Mouse (Mus musculus) midbrain, embryonic 13.5 days (tissue): ENCODE data around the gene Ppp4r3b. TPM values are rescaled to one million over a fixed set of nuclear protein-coding genes. Genes with fewer than 3 reads are reported as not detected.

Source experiments
- ATAC-seq: fragments of 200-750 bp; cut with Nextera tagmentation; 2 replicates; pipeline ENCODE4 v1.8.0; 2017; ENCODE audit warnings: mild to moderate bottlenecking, moderate TSS enrichment, moderate library complexity
- H3K27ac ChIP-seq: fragments of 300-500 bp; sonication (generic); 2 replicates; pipeline ENCODE4 v1.5.1; 2015; ENCODE audit warnings: inconsistent platforms, mild to moderate bottlenecking, moderate library complexity
- H3K27me3 ChIP-seq: fragments of 300-500 bp; sonication (generic); 2 replicates; pipeline ENCODE4 v1.6.1; 2015; ENCODE audit warnings: mild to moderate bottlenecking, inconsistent platforms
- H3K36me3 ChIP-seq: fragments of 300-500 bp; sonication (generic); 2 replicates; pipeline ENCODE4 v1.6.1; 2015; ENCODE audit warnings: mild to moderate bottlenecking, inconsistent platforms
- H3K4me1 ChIP-seq: fragments of 300-500 bp; sonication (generic); replicated peaks from 2 replicates; pipeline ENCODE4 v1.6.1; 2015; ENCODE audit warnings: inconsistent platforms
- H3K4me2 ChIP-seq: fragments of 300-500 bp; sonication (generic); replicated peaks from 2 replicates; pipeline ENCODE4 v1.6.1; 2015; ENCODE audit warnings: moderate library complexity, mild to moderate bottlenecking, inconsistent platforms
- H3K4me3 ChIP-seq: fragments of 300-500 bp; sonication (generic); replicated peaks from 2 replicates; pipeline ENCODE4 v1.5.1; 2015; ENCODE audit warnings: mild to moderate bottlenecking, inconsistent platforms
- H3K9ac ChIP-seq: fragments of 300-500 bp; sonication (generic); replicated peaks from 2 replicates; pipeline ENCODE4 v1.6.1; 2015; ENCODE audit warnings: mild to moderate bottlenecking, inconsistent platforms
- H3K9me3 ChIP-seq: fragments of 300-500 bp; sonication (generic); 2 replicates; pipeline ENCODE4 v1.6.1; 2016; ENCODE audit warnings: mild to moderate bottlenecking, inconsistent platforms
- WGBS: fragments of 180-500 bp; shearing (Covaris S2); methylation state at CpG from one replicate; pipeline ENCODE4 v1.1.7; 2015; 5-methylcytosine and 5-hydroxymethylcytosine counted together
- polyA plus RNA-seq: library from polyadenylated mRNA; unstranded; fragments of >200 nt; fragmentation: Nextera tagmentation; extraction: Ambion mirVana; gene quantifications from 2 replicates; pipeline ENCODE4 v1.2.1, GENCODE M21; 2015

Gene Ppp4r3b
- polyA plus RNA-seq, 1 experiment from 2014 or later, result 91.4 TPM

- Histone ChIP-seq H3K4me2 (no peak overlapping the region), H3K4me3 (no peak overlapping the region), H3K4me1 (no peaks in the 10 kb centered on the region), H3K9me3 (no peaks in the 10 kb centered on the region), H3K27me3 (no peaks in the 10 kb centered on the region), H3K27ac (no peak overlapping the region), H3K36me3 (peaks cover 23% of the 10 kb centered on the region), H3K9ac (no peak overlapping the region)
- ATAC-seq, result no peak
- 93% methylated on average over 1 of the region's 1 CpGs for WGBS
Measured at GRCm38 (mm10) chr11:29239353-29239752, 66.7 kb downstream of the Ppp4r3b start.

DNA sequence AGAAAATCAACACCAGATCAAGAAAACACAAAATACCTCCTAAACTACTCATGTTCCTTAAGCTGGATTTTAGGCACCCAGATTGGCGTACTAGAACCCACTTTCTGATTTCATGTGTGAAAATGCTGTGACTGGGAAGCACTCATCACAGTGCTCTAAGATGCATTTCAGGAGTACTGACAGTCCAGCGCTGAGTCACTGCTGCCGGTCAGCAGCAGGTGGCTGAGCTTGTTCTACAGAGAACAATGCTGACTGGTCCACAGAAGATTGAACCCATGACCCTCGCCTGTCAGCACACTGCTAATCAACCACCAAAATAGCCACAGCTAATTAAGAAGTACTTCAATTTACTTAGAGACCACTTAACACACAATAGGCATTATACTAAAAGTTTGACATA lies 69.3 kb downstream of the Ppp4r3b start:
- Histone ChIP-seq H3K27me3 (no peaks in the 10 kb centered on the region), H3K9me3 (no peaks in the 10 kb centered on the region), H3K4me1 (peaks cover 18% of the 10 kb centered on the region), H3K4me2 (no peak overlapping the region), H3K27ac (no peak overlapping the region), H3K4me3 (no peak overlapping the region), H3K9ac (no peak overlapping the region), H3K36me3 (peaks cover 23% of the 10 kb centered on the region)
- WGBS, result 51% methylated on average over 4 of the region's 4 CpGs
- no peak for ATAC-seq

- no peak overlapping the region for H3K27ac ChIP-seq
- no peak for ATAC-seq
- peak overlapping the region; percentile 78 for H3K4me2 ChIP-seq
- peak overlapping the region; percentile 80 for H3K9ac ChIP-seq
- H3K4me3 ChIP-seq, result peak overlapping the region; percentile 79
- H3K27me3 ChIP-seq, result peaks cover 5% of the 10 kb centered on the region; the same call in 1 of the 2 replicates
- whole genome bisulfite sequencing, result 72% methylated on average over 4 of the region's 4 CpGs
- H3K4me1 ChIP-seq, result peaks cover 18% of the 10 kb centered on the region
- no peaks in the 10 kb centered on the region for H3K9me3 ChIP-seq
- H3K36me3 ChIP-seq, result peaks cover 23% of the 10 kb centered on the region
Measured at GRCm38 (mm10) chr11:29245988-29246387, 73.3 kb downstream of the Ppp4r3b start.

- Histone ChIP-seq H3K9ac (peak within 1 kb of the TSS; percentile 80), H3K27ac (peak within 1 kb of the TSS; percentile 88), H3K36me3 (peaks cover 17% of the 10 kb centered on the region), H3K9me3 (no peaks in the 10 kb centered on the region), H3K27me3 (peaks cover 5% of the 10 kb centered on the region; the same call in 1 of the 2 replicates), H3K4me3 (peak within 1 kb of the TSS; percentile 79), H3K4me2 (peak within 1 kb of the TSS; percentile 78), H3K4me1 (peaks cover 18% of the 10 kb centered on the region)
- ATAC-seq, result peak; percentile 100
- WGBS, result under 1% methylated on average over 53 of the region's 53 CpGs
Measured at GRCm38 (mm10) chr11:29246883-29247650, 74.4 kb downstream of the Ppp4r3b start, which contains the start of gene Cfap36. TSS of gene Cfap36 (minus strand) at chr11:29247409.

- H3K27me3 ChIP-seq, result peaks cover 5% of the 10 kb centered on the region; the same call in 1 of the 2 replicates
- ATAC-seq, result peak; percentile 56
- 100% methylated on average over 1 of the region's 1 CpGs for WGBS
- peaks cover 10% of the 10 kb centered on the region for H3K36me3 ChIP-seq
- peak overlapping the region; percentile 79 for H3K4me3 ChIP-seq
- no peak overlapping the region for H3K27ac ChIP-seq
- peaks cover 18% of the 10 kb centered on the region for H3K4me1 ChIP-seq
- H3K9ac ChIP-seq, result no peak overlapping the region
- no peaks in the 10 kb centered on the region for H3K9me3 ChIP-seq
- H3K4me2 ChIP-seq, result peak overlapping the region; percentile 37
Measured at GRCm38 (mm10) chr11:29247725-29248124, 75.0 kb downstream of the Ppp4r3b start.

DNA sequence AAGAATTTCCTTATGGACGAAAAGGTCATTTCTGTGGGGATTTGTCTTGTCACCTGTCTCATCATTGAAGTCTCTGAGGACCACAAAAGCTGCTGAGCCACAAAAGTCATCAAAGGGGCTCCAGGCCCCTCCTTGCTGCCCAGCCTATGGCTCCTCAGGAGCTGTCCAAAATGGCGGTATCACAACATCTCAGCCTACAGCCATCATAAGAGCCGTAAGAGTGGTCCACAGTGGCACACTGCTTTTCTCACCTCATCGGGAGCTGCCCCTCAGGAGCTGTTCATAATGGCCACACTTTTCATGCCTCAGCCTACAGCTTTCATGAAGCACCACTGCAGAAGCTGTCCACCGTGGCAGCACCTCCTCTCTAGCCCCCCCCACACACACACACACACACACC lies 75.7 kb downstream of the Ppp4r3b start:
- WGBS, result 98% methylated on average over 5 of the region's 5 CpGs
- H3K4me2 ChIP-seq, result no peak overlapping the region
- H3K27ac ChIP-seq, result no peak overlapping the region
- H3K4me3 ChIP-seq, result no peak overlapping the region
- H3K9me3 ChIP-seq, result no peaks in the 10 kb centered on the region
- H3K36me3 ChIP-seq, result peaks cover 5% of the 10 kb centered on the region
- peaks cover 5% of the 10 kb centered on the region; the same call in 1 of the 2 replicates for H3K27me3 ChIP-seq
- no peak for ATAC-seq
- peaks cover 18% of the 10 kb centered on the region for H3K4me1 ChIP-seq
- no peak overlapping the region for H3K9ac ChIP-seq

GRCm38 (mm10) chr11:29254643-29255042 lies 82.0 kb downstream of the Ppp4r3b start:
- H3K4me1 ChIP-seq, result no peaks in the 10 kb centered on the region
- no peak overlapping the region for H3K4me3 ChIP-seq
- no peaks in the 10 kb centered on the region for H3K36me3 ChIP-seq
- WGBS, result 95% methylated on average over 1 of the region's 1 CpGs
- H3K27me3 ChIP-seq, result no peaks in the 10 kb centered on the region
- no peak overlapping the region for H3K27ac ChIP-seq
- H3K4me2 ChIP-seq, result no peak overlapping the region
- no peak overlapping the region for H3K9ac ChIP-seq
- H3K9me3 ChIP-seq, result no peaks in the 10 kb centered on the region
- ATAC-seq, result no peak

GRCm38 (mm10) chr11:29267824-29268223 lies 95.1 kb downstream of the Ppp4r3b start:
- peak; percentile 40; the same call in 1 of the 2 replicates for ATAC-seq
- H3K9me3 ChIP-seq, result no peaks in the 10 kb centered on the region
- WGBS, result 29% methylated on average over 3 of the region's 3 CpGs
- no peak overlapping the region for H3K27ac ChIP-seq
- no peak overlapping the region for H3K4me3 ChIP-seq
- no peaks in the 10 kb centered on the region for H3K36me3 ChIP-seq
- H3K4me1 ChIP-seq, result no peaks in the 10 kb centered on the region
- H3K27me3 ChIP-seq, result no peaks in the 10 kb centered on the region
- H3K4me2 ChIP-seq, result no peak overlapping the region
- H3K9ac ChIP-seq, result no peak overlapping the region

Other genes starting within 250 kb of the Ppp4r3b start
- gene Pnpt1, start 42.1 kb upstream of the Ppp4r3b start, polyA plus RNA-seq, result 26.6 and 30.8 TPM in 2 replicates
- 111 and 113 TPM in 2 replicates for gene Cfap36, start 74.5 kb downstream of the Ppp4r3b start, polyA plus RNA-seq
- 77.6 and 87.4 TPM in 2 replicates for gene Ccdc88a, start 200.8 kb downstream of the Ppp4r3b start, polyA plus RNA-seq